Mouse (Mus musculus): ENCODE data around the gene Psmb2. TPM values are rescaled to one million over a fixed set of nuclear protein-coding genes. Genes with fewer than 3 reads are reported as not detected.

Gene Psmb2
- total and polyA plus RNA-seq, 3 experiments, result 179 to 269 (median 199) TPM

DNA sequence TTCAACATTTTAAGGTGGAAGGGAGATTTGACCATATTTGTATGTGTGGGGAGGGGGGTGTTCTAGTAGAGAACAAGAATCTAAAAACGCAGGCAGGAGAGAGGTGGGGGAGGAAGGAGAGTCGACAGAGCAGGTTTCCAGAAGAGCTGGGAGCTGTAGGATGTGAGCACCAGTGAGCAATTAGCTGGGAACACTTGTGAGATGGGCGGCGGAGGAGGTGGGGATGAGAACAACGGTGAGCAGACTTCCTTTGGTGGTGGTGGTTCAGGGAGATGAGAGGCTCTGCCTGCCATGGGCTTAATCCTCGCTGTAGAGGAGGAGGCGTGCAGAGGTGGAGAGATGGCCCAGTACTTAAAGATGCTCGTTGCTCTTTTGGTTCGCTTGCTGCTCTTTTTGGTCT is 35.5 kb upstream of the Psmb2 start:
- ATAC-seq (ENCODE audit: extremely low read depth, insufficient number of reproducible peaks, low FRiP score, poor library complexity, severe bottlenecking), result no peak
- DNase-seq (ENCODE audit: low spot score), result no peak
- no peak for TF ChIP-seq TAL1 (conservative IDR thresholded peaks at IDR 0.05; ENCODE audit: low read depth, low read length)
- TF ChIP-seq GATA1 (IDR thresholded peaks at IDR 0.05; ENCODE audit: borderline replicate concordance, low read length), result no peak
- TF ChIP-seq POLR2AphosphoS5 (IDR thresholded peaks at IDR 0.05; ENCODE audit: insufficient replicate concordance, low read depth, low read length), result no peak
- TF ChIP-seq GATA2 (IDR thresholded peaks at IDR 0.05; ENCODE audit: borderline replicate concordance, low read depth, low read length), result no peak
- no peak for TF ChIP-seq CTCF (IDR thresholded peaks at IDR 0.05; ENCODE audit: low read depth, low read length)
- H3K4me1 ChIP-seq (ENCODE audit: insufficient read depth, low read depth, low read length), result no peaks in the 10 kb centered on the region
- H3K4me3 ChIP-seq (ENCODE audit: low read depth, low read length), result no peak overlapping the region
- H3K36me3 ChIP-seq (replicated peaks), result no peaks in the 10 kb centered on the region
- H3K27me3 ChIP-seq (ENCODE audit: insufficient read depth, low read length), result peaks cover 26% of the 10 kb centered on the region
- no peaks in the 10 kb centered on the region for H3K9me3 ChIP-seq (replicated peaks)

DNA sequence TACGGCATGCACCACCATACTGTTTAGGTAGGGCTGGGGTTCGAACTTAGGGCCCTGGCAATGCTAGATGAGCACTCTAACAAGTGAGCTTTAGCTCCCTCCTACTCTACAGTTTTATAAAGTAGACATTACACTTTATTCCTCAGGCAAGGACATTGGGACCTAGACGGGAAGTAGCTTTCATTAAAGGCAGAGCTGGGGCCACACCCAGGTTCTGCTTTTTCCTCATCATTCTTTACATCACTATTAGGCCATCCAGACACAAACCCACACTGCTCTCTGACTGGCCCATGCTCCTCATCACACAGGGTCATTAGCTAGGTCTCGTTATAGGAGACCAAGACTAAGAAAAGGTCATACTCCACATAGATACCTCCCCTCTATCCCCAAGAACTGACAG is 33.6 kb upstream of the Psmb2 start:
- TF ChIP-seq POLR2AphosphoS5 (IDR thresholded peaks at IDR 0.05; ENCODE audit: insufficient replicate concordance, low read depth, low read length) (no peak), CTCF (IDR thresholded peaks at IDR 0.05; ENCODE audit: low read depth, low read length) (no peak), TAL1 (conservative IDR thresholded peaks at IDR 0.05; ENCODE audit: low read depth, low read length) (no peak), GATA1 (IDR thresholded peaks at IDR 0.05; ENCODE audit: borderline replicate concordance, low read length) (no peak), GATA2 (IDR thresholded peaks at IDR 0.05; ENCODE audit: borderline replicate concordance, low read depth, low read length) (no peak)
- peaks cover 25% of the 10 kb centered on the region for H3K27me3 ChIP-seq (ENCODE audit: insufficient read depth, low read length)
- H3K9me3 ChIP-seq (replicated peaks), result no peaks in the 10 kb centered on the region
- no peaks in the 10 kb centered on the region for H3K4me1 ChIP-seq (ENCODE audit: insufficient read depth, low read depth, low read length)
- no peaks in the 10 kb centered on the region for H3K36me3 ChIP-seq (replicated peaks)
- DNase-seq (ENCODE audit: low spot score) (no peak), ATAC-seq (ENCODE audit: extremely low read depth, insufficient number of reproducible peaks, low FRiP score, poor library complexity, severe bottlenecking) (no peak)
- H3K4me3 ChIP-seq (ENCODE audit: low read depth, low read length), result no peak overlapping the region

DNA sequence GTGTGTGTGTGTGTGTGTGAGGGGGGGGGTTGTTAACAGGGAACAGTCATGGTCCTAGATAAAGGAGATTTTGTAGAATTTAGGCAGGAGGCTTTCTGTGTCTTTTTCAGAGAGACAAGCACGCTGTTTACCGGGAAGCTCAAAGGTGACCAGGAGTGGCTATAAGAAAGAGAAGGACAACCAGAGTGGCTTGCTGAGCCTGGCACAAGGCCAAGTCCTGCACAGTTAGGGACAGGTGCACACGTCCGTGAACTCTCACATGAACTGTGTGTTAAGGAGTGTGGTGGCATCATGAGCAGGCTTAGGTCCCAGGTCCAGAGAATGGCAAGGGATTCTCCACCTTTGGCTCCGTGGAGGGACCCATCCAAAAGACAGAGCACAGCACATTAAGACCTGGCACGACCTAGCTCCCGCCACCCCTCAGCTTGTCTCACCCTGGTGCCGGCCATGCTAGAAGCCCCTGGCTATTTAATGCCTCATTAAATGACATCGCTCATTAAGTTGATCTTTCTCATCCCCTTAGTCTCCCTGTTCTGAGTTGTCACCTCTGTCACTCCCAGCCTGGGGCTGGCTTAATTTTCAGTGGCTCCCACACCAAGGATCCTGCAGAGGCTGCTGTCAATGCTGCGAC is 33.0 kb upstream of the Psmb2 start:
- H3K4me1 ChIP-seq (ENCODE audit: insufficient read depth, low read depth, low read length), result no peaks in the 10 kb centered on the region
- TF ChIP-seq GATA2 (IDR thresholded peaks at IDR 0.05; ENCODE audit: borderline replicate concordance, low read depth, low read length) (no peak), POLR2AphosphoS5 (IDR thresholded peaks at IDR 0.05; ENCODE audit: insufficient replicate concordance, low read depth, low read length) (no peak), GATA1 (IDR thresholded peaks at IDR 0.05; ENCODE audit: borderline replicate concordance, low read length) (no peak), TAL1 (conservative IDR thresholded peaks at IDR 0.05; ENCODE audit: low read depth, low read length) (no peak), CTCF (IDR thresholded peaks at IDR 0.05; ENCODE audit: low read depth, low read length) (no peak)
- no peak overlapping the region for H3K4me3 ChIP-seq (ENCODE audit: low read depth, low read length)
- DNase-seq (ENCODE audit: low spot score) (no peak), ATAC-seq (ENCODE audit: extremely low read depth, insufficient number of reproducible peaks, low FRiP score, poor library complexity, severe bottlenecking) (no peak)
- H3K36me3 ChIP-seq (replicated peaks), result no peaks in the 10 kb centered on the region
- H3K27me3 ChIP-seq (ENCODE audit: insufficient read depth, low read length), result peaks cover 20% of the 10 kb centered on the region
- H3K9me3 ChIP-seq (replicated peaks), result no peaks in the 10 kb centered on the region

DNA sequence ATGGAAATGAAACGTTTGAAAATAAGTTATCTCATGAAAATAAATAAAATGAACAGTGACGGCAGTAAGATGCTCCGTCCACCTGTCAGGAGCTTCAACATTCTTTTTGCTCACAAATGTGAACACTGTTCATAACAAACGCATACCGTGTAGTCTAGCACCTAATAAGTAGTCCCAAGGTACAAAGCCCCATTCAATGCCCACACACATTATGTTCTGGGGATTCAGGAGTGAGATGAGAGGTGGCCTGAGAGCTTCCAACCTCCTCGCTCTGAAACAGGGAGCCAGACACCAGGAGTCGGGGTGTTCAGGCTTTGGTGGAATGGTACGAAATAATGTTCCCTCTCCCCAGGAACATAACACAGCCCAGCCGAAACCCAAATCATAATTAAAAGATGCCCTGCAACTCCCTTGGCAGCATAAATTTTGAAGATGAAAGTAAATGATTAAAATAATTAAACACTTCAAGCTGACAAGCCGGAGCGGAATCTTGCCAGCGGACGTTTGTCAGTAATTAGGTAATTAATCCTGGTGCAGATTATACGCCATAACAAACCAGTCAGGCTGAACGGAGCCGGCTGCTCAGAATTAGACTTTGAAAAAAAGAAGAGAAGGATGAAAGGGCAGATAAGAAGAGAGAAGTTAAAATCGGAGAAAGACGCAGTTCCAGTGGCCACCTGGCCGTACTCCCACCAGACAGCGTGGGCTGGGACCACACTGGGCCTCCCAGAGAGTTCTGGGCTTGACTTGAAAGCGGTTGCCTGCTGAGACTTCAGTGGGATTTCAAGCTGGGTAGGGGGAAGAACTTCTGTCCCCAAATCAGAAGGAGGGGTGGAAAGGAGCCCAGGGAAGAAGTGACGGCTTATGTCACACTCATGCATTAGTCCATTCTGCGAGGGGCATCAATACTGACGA is 29.2 kb upstream of the Psmb2 start:
- TF ChIP-seq TAL1 (conservative IDR thresholded peaks at IDR 0.05; ENCODE audit: low read depth, low read length), result no peak
- no peak for TF ChIP-seq GATA1 (IDR thresholded peaks at IDR 0.05; ENCODE audit: borderline replicate concordance, low read length)
- TF ChIP-seq POLR2AphosphoS5 (IDR thresholded peaks at IDR 0.05; ENCODE audit: insufficient replicate concordance, low read depth, low read length), result no peak
- no peak for TF ChIP-seq GATA2 (IDR thresholded peaks at IDR 0.05; ENCODE audit: borderline replicate concordance, low read depth, low read length)
- TF ChIP-seq CTCF (IDR thresholded peaks at IDR 0.05; ENCODE audit: low read depth, low read length), result no peak
- Histone ChIP-seq H3K4me3 (ENCODE audit: low read depth, low read length) (no peak overlapping the region), H3K36me3 (replicated peaks) (no peaks in the 10 kb centered on the region), H3K27me3 (ENCODE audit: insufficient read depth, low read length) (peaks cover 12% of the 10 kb centered on the region; the same call in 1 of the 2 replicates), H3K4me1 (ENCODE audit: insufficient read depth, low read depth, low read length) (no peaks in the 10 kb centered on the region), H3K9me3 (replicated peaks) (no peaks in the 10 kb centered on the region)
- no peak for ATAC-seq (ENCODE audit: extremely low read depth, insufficient number of reproducible peaks, low FRiP score, poor library complexity, severe bottlenecking)
- DNase-seq (ENCODE audit: low spot score), result no peak

DNA sequence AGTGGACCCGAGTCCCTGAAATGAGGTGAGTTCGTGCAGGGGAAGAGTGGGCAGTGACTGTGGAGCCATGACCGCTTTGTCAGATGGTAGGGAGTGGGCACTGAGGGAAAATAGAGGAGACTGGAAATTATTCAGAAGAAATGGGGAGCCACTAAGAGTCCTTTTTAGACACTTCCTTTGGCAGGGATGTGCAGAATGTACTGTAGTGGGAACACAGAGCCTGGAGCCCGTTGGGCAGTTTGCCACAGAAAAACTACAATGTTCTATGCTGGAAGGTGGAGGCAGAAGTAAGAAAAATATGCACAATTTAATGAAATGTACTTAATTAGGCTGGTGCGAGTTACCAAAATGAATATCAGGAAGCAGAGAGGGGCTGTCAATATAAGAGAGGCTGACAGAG is 24.3 kb upstream of the Psmb2 start:
- Histone ChIP-seq H3K27me3 (ENCODE audit: insufficient read depth, low read length) (peaks cover 15% of the 10 kb centered on the region), H3K4me1 (ENCODE audit: insufficient read depth, low read depth, low read length) (no peaks in the 10 kb centered on the region), H3K36me3 (replicated peaks) (no peaks in the 10 kb centered on the region), H3K4me3 (ENCODE audit: low read depth, low read length) (no peak overlapping the region), H3K9me3 (replicated peaks) (no peaks in the 10 kb centered on the region)
- ATAC-seq (ENCODE audit: extremely low read depth, insufficient number of reproducible peaks, low FRiP score, poor library complexity, severe bottlenecking), result no peak
- no peak for DNase-seq (ENCODE audit: low spot score)
- no peak for TF ChIP-seq POLR2AphosphoS5 (IDR thresholded peaks at IDR 0.05; ENCODE audit: insufficient replicate concordance, low read depth, low read length)
- TF ChIP-seq TAL1 (conservative IDR thresholded peaks at IDR 0.05; ENCODE audit: low read depth, low read length), result no peak
- no peak for TF ChIP-seq CTCF (IDR thresholded peaks at IDR 0.05; ENCODE audit: low read depth, low read length)
- no peak for TF ChIP-seq GATA1 (IDR thresholded peaks at IDR 0.05; ENCODE audit: borderline replicate concordance, low read length)
- no peak for TF ChIP-seq GATA2 (IDR thresholded peaks at IDR 0.05; ENCODE audit: borderline replicate concordance, low read depth, low read length)

DNA sequence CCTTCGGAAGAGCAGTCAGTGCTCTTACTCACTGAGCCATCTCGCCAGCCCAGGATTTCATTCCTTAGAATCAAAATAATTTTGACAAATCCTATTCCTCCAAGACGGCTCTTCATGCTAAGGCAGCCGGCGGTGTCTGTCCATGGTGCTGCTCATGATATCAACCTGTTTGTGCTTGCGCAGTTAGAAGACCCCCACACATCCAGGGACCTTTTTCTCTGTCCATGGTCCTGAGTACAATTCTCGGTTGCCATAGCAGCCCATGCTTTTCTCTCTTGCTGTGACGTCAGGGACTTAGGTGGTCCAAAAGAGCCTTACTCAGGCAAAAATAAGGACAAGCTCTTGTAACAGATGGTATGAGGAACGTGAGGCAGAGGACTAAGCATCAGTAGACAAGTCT is 22.1 kb upstream of the Psmb2 start:
- DNase-seq (ENCODE audit: low spot score), result peak; percentile 10
- TF ChIP-seq CTCF (IDR thresholded peaks at IDR 0.05; ENCODE audit: low read depth, low read length) (no peak), TAL1 (conservative IDR thresholded peaks at IDR 0.05; ENCODE audit: low read depth, low read length) (no peak), GATA1 (IDR thresholded peaks at IDR 0.05; ENCODE audit: borderline replicate concordance, low read length) (no peak), GATA2 (IDR thresholded peaks at IDR 0.05; ENCODE audit: borderline replicate concordance, low read depth, low read length) (no peak), POLR2AphosphoS5 (IDR thresholded peaks at IDR 0.05; ENCODE audit: insufficient replicate concordance, low read depth, low read length) (no peak)
- Histone ChIP-seq H3K36me3 (replicated peaks) (no peaks in the 10 kb centered on the region), H3K4me3 (ENCODE audit: low read depth, low read length) (no peak overlapping the region), H3K27me3 (ENCODE audit: insufficient read depth, low read length) (peaks cover 17% of the 10 kb centered on the region), H3K9me3 (replicated peaks) (no peaks in the 10 kb centered on the region), H3K4me1 (ENCODE audit: insufficient read depth, low read depth, low read length) (no peaks in the 10 kb centered on the region)
- ATAC-seq (ENCODE audit: extremely low read depth, insufficient number of reproducible peaks, low FRiP score, poor library complexity, severe bottlenecking), result no peak

Data from G1E (cell line).